Mouse (Mus musculus) gastrocnemius, adult 8-10 months (tissue): Measurements from ENCODE around the gene Gm34653. TPM values are rescaled to one million over a fixed set of nuclear protein-coding genes. Genes with fewer than 3 reads are reported as not detected.
"Not testable (repeated sequence)": the region's sequence is repeated elsewhere in the genome, so short reads cannot be mapped to it uniquely, and the experiment has no call there.

Experiments used
- DNase-seq, 2 experiments: peaks; one replicate each; pipeline ENCODE4 v3.0.0; 2022; ENCODE audit warnings: low spot score in 2 of 2
- total RNA-seq, 4 experiments: library from RNA; stranded (reverse); gene quantifications; 2 replicates each; pipeline ENCODE4 v1.2.4; 2022

The Gm34653 gene
- total RNA-seq, result under 1 TPM in 3 of 4 experiments, not detected in 1; 0.15 to 0.19 (median 0.18) TPM

DNA sequence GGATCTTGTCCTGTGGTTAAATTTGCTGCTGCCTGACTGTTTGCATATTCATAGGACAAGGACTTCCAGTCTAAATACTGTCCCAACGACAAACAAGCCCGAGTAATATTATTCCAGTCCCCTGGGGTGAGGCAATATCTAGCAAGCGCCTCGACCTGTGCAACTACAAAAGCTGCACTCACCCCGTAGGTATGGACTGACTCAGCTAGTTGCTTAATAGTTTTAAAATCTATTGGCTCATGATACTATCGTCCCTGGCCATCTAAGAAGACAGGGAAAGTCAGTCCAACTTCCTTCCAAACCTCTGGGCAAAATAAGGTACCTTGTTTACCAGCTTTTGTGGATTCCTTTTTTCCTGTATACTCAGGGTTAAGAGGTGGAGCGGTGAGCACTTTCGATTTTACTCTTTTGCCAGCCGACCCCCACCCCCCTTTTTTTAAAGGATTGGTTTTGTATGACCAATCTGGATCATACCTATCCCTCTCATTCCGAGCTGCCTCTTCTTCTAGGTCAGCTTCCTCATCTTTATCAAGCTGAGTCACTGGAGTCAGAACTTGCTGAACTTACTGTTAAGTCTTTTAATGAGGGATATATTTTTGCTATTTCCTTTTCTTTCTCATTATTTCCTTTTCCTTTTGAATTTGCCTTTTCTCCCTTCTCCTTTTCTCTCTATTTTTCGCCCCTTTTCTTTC is at the start of gene Gm34653:
TSS of gene Gm34653 (plus strand) at position 242 of the 692 bp plus-strand sequence.
- not testable (repeated sequence) for DNase-seq

DNA sequence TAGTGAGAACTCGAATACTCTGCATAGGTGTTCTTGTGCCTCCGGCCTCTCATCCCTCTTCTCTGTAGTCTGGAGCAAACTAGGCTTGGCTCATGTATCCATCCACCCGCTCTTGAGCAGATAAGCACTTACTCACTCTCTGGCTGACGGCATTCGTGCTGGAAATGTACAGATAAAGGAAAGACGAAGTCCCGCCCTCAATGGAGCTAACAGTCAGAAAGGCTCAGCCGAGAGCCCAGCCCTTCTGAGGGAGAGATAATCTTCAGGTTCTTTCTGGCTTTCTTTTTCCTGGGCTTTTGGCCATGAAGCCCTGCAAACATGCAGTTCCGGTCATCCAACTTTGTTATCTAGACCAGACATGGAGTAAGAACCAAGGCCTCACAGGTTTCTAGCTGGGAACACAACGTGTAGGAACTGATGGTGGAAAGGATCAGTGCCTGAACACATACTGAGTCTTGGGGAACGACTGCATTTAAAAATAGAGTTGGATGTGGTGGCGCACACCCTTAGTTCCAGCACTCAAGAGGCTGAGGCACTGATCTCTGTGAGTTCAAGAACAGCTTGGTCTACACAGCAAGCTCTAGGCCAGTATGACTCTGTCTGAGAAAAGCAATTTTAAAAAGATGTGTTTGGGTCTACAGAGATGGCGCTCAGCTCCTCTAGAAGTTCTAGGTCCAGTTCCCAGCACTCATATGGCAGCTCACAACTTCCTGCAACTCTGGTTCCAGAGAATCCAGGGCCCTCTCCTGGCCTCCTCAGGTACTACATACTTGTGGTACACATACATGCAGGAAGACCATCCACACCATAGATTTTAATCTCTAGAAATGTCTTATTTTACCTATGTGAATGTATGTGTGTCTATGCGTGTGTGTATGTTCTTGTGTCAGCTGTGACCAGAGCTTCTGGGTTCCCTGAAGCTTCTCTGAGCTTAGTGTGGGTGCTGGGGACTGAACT is 49.5 kb upstream of the Gm34653 start:
- DNase-seq, result no peak

DNA sequence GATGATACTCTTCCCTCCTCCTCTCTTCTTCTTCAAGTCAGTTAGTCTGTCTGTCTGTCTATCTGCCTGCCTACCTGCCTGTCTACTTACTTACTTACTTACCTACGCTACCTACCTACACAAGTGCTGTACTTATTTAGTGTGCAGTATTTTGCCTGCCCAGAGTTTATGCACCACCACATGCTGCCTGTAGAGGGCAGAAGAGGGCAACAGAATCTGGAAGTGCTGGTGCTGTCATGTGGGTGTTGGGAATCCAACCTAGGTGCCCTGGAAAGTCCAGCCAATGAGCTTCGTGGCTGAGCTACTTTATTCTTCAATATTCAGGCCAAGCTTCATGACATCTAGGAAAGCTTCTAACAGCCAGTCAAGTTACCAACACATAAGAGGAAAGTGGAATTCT is 48.7 kb upstream of the Gm34653 start:
- DNase-seq, result no peak

DNA sequence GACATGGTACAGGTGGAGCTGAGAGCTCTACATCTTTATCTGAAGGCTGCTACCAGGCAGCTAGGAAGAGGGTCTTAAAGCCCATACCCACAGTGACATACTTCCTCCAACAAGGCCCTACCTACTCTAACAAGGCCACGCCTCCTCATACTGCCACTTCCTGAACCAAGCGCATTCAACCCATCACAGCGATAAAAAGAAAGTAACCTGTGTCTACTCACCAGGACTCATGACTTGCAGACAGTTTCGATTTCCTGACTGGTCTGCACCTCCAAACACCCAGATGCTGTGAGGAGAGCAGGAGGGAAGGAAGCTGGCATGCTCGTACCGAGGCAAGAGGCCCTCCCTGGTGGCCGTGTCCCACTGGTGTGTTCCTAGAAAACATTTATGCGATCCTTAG is 42.5 kb upstream of the Gm34653 start:
- no peak for DNase-seq

DNA sequence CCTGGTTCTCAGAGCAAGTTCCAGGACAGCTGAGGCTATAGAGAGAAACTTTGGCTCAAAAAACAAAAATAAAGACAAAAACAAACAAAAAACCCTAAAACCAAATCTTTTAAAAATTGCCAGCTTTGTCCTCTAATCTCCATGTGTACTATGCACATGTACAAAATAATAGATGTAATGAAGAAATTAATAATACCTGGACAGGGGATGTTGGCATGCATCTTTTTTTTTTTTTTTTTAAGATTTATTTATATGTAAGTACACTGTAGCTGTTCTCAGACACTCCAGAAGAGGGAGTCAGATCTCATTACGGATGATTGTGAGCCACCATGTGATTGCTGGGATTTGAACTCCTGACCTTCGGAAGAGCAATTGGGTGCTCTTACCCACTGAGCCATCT is 40.3 kb upstream of the Gm34653 start:
- DNase-seq, result not testable (repeated sequence)

DNA sequence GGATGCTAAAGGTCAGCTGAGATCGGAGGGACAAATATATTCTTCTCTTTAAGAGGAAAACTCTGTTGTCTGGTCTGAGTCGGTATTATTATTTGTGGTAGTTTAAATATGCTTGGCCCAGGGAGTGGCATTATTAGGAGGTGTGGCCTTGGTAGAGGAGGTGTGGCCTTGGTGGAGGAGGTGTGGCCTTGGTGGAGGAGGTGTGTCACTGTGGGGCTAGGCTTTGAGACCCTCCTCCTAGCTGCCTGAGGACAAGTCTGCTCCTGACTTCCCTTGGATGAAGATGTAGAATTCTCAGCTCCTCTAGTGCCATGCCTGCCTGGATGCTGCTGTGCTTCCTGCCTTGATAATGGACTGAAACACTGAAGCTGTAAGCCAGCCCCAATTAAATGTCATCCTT is 38.3 kb upstream of the Gm34653 start:
- no peak for DNase-seq

DNA sequence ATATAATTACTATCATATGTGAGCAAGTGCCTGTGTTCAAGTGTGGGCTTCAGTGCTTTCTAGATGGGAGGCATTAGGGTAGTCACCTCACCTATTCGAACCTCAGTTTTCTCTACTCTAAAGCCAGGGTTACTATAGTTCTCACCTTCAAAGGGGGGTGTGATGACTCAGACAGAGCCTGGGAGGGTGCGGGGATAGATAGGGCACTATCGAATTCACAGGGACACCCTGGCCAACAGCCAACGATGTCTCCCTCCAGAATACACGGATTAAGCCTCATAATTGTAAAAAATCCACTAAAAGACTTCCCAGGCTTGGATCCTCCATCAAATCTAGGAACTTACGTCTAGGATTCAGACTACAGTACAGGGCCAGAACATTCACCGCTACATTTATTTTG is 37.4 kb upstream of the Gm34653 start:
- no peak for DNase-seq

DNA sequence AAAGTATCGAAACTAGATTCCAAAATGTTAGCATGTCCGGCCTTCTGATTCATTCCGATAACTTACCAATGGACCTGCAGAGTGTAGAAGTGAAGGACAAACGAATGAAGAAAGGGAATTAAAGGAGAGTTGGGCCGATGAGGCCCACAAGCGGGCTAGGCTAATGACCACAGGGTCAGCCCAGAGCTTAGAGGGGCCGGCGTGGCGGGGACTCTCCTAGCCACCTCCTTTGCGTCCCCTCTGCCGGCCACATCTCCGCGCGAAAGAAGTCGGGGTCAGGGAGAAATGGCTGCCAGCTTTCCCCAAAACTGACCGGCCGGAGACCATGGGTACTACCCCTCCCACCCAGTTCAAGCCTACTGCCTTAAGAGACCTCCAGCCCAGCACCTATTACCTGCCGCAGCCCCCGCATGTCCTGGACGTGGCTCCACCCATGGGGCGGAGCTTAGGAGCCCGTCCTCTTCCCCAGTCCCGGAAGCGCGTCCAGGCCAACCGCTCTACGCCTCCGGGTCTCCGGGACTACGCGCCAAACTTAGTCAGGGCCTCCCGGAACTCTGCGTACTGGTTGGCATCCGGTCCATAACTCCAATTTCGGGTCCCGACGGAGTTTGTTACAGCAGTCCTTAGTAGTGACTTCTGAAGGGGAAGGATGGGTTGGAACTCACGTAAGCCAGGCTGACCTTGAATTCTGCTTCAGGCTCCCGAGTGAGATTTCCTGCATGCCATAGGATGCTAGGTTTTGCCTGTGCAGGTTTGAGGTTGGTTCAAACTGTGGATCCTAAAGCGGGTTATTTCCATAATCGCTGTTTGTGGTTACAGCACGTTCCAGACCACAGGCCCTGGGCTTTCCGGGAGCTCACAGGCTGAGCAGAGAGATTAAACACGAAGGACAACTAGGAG is 33.2 kb upstream of the Gm34653 start, which contains the start of gene Rabepk:
TSS of gene Rabepk (minus strand) at position 556 of the 900 bp plus-strand sequence.
- peak; percentile 70 to 77 for DNase-seq

DNA sequence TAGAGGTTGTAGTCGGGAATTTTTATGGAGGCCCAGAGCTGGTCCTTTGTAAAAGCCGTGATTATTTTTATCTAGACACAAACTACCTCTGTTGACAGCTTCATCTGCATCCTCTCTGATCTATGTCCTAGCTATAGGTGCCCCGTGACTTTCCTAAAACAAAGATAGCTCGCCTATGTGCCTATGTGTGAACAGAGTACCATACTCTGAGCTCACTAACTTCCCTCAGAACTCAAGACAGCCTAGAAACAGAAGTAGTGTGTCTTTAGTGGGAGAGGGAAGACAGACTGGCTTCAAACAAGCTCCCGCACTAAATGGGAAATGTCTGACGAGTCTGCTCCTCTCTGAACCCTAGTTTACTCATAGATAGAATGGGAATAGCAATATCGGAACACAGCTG is 32.4 kb upstream of the Gm34653 start:
- DNase-seq, result no peak

DNA sequence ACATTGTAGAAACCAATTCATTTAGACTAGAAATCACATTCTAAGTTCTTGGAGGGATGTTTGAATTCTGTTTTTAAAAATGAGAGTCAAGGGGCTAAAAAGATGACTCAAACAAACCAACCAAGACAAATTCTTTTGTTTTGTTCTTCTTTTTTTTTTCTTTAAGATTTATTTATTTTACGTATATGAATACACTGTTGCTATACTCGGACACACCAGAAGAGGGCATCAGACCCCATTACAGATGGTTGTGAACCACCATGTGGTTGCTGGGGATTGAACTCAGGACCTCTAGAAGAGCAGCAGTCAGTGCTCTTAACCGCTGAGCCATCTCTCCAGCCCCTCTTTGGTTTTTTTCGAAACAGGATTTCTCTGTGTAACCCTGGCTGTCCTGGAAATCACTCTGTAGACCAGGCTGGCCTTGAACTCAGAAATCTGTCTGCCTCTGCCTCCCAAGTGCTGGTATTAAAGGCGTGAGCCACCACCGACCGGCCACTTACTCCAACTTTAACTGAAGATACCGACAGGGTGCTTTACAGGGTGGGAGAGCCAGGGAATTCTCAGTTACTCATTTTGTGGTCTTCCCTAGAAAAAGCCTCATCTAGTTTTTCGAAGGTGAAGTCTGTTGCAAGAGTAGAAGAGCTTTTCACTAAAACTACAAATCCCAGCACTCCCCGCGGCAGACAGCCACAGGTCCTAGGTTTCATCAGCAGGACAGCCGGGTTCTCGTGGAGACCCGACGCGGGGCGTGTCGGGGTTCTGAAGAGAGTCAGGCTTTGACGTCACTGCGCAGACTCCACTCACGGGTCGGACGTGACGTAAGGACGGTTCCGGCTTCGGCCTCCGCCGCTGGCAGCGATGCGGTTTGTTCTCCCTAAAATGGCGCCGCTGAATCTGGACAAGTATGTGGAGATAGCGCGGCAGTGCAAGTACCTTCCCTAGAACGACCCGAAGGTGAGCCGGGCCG is 31.0 kb upstream of the Gm34653 start:
- peak; percentile 94 to 97 for DNase-seq

DNA sequence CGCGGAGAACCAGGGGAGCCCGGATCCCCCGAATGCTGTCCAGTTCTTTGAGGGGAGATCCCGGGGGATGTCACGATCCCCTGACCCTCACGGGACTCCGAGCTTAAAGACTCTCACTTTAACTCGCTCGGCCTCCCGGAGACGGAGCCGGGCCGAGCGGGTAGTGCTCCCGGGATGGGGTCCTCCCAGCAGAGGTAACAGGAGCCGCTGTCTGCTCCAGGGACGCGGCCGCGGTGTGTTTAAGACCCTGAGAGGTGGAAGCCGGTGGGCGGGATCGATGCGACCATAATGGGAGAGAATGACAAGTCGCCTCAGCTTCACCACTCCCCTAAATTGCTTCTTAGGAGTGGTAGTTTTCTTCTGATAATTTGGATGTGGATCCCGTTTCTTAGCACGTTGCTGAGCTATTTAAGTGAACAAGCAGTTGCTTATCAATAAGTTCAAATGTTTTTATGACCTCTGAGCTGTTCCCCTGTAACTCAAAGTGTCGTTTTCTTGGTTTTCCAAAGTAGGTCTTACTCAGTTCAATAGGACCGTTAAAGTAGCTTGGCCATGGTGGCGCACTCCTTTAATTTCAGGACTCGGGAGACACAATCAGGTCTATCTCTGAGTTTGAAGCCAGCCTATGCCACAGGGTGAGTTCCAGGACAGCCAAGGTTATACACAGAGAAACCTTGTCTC is 30.1 kb upstream of the Gm34653 start:
- DNase-seq, result peak in 1 of 2 experiments; percentile 18

DNA sequence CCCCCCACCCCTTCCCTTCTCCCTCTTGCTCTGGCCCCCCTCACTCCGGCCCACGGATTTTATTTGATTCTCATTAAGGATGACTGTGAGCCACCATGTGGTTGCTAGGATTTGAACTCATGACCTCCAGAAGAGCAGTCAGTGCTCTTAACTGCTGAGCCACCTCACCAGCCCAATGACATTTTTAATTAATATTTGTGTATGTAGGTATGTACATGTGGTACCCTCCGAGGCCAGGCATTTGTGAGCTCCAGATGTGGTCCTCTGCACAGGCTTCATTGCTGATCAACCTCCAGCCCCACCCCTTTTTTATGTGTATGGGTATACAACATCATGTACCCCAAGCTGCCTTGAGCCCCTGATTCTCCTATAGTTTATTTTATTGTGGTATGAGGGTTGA is 29.1 kb upstream of the Gm34653 start:
- no peak for DNase-seq

DNA sequence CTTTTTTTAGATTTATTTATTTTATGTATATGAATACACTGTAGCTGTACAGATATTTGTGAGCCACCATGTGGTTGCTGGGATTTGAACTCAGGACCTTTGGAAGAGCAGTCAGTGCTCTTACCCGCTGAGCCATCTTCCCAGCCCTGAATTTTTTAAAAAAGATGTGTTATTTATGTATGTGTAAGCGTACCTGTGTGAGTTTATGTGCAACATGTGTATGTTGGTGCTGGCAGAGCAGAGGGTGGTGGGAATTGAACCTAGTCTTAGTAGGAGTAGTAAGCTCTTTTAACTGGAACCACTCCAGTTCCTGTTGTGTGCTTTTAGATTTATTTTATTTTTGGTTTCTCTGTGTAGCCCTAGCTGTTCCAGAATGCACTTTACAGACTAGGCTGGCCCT is 28.6 kb upstream of the Gm34653 start:
- DNase-seq, result no peak

DNA sequence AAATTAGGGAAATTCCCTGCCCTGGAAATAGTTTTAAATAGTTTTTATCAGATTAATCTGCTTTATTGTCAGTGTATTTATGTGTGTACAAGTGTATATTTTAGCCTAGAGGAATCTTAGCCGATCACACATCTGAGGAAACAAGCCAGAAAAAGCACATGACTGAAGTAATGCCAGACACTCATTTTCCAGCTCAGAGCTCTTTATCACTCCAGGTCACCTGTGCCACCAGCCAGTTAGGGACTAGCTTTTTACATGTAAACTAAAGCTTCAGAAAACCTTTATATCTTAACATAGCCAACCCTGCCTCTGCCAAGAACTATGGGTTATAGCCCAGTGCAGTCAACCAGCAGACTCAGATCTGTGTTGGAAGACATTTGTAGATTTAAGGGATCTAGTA is 28.0 kb upstream of the Gm34653 start:
- no peak for DNase-seq

DNA sequence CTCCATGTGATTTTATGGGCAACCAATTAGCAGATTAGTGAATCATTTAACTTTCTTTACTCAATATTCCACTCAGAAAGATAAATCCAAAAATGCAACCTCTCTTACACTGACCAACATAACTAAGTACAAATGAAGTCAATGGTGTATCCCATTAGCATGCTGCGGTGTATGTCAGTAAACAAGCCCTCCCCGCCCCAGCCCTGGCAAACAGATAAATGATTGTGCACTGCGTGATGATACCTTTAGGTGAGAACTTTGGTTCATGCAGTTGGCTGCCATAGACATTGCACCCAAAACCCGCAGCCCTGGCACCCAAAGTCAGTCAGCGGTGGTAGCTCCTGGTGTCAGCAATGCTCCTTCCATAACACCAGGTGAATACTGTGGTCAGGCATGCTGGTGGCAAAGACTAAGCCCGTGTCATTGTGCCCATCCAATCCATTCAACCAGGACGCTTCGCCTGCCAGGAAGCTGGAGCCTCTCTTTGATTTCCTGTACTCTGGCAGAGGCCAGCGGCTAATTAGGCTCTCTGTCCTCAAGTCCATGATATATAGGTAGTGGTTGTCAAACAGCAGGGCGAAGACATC is 27.4 kb upstream of the Gm34653 start:
- no peak for DNase-seq

DNA sequence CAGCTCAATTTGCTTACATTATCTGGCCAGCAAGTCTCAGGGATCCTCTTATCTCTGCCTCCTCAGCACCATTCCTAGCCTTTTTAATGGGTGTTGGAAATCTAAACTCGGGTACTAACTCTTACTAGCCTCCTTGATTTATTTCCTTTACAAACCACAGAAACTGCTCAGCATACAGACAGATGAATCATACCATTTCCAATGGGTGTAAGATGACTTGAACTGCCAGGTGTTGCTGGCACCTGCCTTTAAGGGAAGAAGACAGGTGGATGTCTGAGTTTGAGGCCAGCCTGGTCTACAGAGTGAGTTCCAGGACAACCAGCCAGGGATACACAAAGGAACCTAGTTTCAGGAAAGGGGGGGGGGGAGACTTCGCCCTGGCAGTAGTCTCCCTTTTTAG is 24.8 kb upstream of the Gm34653 start:
- DNase-seq, result no peak

DNA sequence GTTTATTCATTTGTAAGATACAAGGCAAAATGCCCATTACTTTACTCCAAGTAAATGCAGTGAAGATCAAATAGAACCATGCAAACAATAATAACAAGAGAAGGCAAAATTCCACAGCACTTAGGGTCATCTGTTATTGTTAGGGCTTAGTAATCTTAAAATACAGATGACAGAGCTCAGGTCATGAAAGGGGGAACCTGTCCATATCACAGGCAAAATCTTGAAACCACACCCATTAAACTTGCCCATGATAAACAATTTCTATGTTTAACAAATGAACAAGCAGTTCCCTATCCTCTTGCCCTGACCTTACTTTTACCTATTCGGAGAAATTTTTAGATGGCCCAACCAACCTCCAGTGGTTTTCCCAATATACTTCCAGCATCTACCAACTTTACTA is 23.2 kb upstream of the Gm34653 start:
- no peak for DNase-seq

DNA sequence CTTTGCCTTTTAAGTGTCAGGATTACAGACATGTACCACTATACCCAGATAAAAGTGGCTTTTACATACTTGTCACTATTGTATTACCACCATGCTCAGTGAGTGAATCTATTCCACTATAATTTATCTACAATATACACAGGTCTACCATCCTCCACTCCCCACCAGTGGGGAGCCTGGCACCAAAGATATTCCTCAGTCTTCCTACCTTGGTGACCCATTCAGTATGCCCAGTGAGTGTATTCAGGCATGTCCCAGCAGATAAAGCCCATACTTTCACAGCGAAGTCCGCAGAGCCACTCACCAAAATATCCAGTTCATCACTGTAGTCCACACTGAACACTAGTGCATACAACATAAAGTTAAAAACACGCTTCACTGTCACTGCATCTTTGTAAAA is 22.0 kb upstream of the Gm34653 start:
- no peak for DNase-seq

DNA sequence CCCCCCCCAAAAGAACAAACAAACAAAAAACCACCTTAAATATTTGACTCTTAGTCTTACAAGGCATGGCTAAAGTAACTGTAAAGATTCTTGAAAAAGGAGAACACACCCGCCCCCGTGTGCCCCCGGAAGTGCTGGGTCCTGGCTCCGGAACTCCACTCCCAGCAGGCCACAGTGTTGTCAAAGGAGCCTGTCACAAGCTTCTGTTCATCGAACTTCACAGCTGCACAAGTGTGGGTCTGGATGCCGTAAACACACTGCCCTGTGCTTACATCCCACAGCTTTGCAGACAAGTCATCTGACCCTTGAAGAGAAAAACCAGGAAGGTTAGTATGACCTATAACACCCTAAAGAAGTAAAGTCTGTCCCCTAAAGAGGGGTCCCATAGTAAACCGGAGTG is 20.1 kb upstream of the Gm34653 start:
- DNase-seq, result no peak
